Mouse (Mus musculus) cerebellum, postnatal 4 days (tissue): ENCODE data around the gene Jchain.
"Not testable (repeated sequence)": the region's sequence is repeated elsewhere in the genome, so short reads cannot be mapped to it uniquely, and the experiment has no call there.

Experiments
- DNase-seq, 2 experiments: peaks; one replicate each; pipeline ENCODE4 v3.0.0; 2022; ENCODE audit warnings: low spot score in 2 of 2, mixed read lengths in 1 of 2

Jchain gene

GRCm38 (mm10) chr5:88527657-88528056, at the start of gene Jchain:
Gene Jchain, minus strand, starts transcription at chr5:88527891.
- no peak for DNase-seq

- DNase-seq = no peak
Observed at GRCm38 (mm10) chr5:88575506-88576338, 48.0 kb upstream of the Jchain start.

GRCm38 (mm10) chr5:88574829-88575228, 47.1 kb upstream of the Jchain start:
- no peak for DNase-seq

- DNase-seq = no peak
Observed at GRCm38 (mm10) chr5:88569541-88569940, 41.9 kb upstream of the Jchain start.

- no peak for DNase-seq
Observed at GRCm38 (mm10) chr5:88566034-88566841, 38.5 kb upstream of the Jchain start.

- peak; percentile 23 to 55 for DNase-seq
Observed at GRCm38 (mm10) chr5:88565148-88566033, 37.7 kb upstream of the Jchain start.

GRCm38 (mm10) chr5:88564501-88565147, 36.9 kb upstream of the Jchain start, which contains the start of gene Rufy3:
Gene Rufy3, plus strand, starts transcription at chr5:88565040.
- peak; percentile 43 to 74 for DNase-seq

- no peak for DNase-seq
Observed at GRCm38 (mm10) chr5:88562863-88563780, 35.4 kb upstream of the Jchain start.

GRCm38 (mm10) chr5:88561080-88561814, 33.6 kb upstream of the Jchain start:
- DNase-seq = no peak

- DNase-seq = no peak
Observed at GRCm38 (mm10) chr5:88558991-88559390, 31.3 kb upstream of the Jchain start.

- DNase-seq = peak; percentile 90 to 97
Observed at GRCm38 (mm10) chr5:88554086-88554886, 26.6 kb upstream of the Jchain start, which contains the start of gene Utp3. Gene Utp3, plus strand, starts transcription at chr5:88554462.

- DNase-seq = no peak
Observed at GRCm38 (mm10) chr5:88553271-88554085, 25.8 kb upstream of the Jchain start.

- no peak for DNase-seq
Observed at GRCm38 (mm10) chr5:88545536-88545935, 17.8 kb upstream of the Jchain start.

- not testable (repeated sequence) for DNase-seq
Observed at GRCm38 (mm10) chr5:88544411-88544810, 16.7 kb upstream of the Jchain start.

- DNase-seq = peak in 1 of 2 experiments; percentile 18
Observed at GRCm38 (mm10) chr5:88542651-88543282, 15.1 kb upstream of the Jchain start.

GRCm38 (mm10) chr5:88540845-88541244, 13.2 kb upstream of the Jchain start:
- no peak for DNase-seq

GRCm38 (mm10) chr5:88534697-88535096, 7.0 kb upstream of the Jchain start:
- DNase-seq = no peak
